18 mouse cellular contexts compared by ENCODE assay signal in genomic region chr10:20533811-20534210, GRCm38 (mm10).
DNase-seq lines count a peak whose midpoint lies in the region; ATAC-seq and TF ChIP-seq lines count a peak whose summit lies in the region.
"Had no signal": no experiment of that assay in that cellular context is flagged by ENCODE, and none has a peak within 500 bp of the region (broad histone marks: within the 10 kb centered on the region; RNA-seq: fewer than 3 reads in every experiment).

No protein-coding gene starts in this region.

- H3K9ac ChIP-seq in heart, embryonic 11.5 days (ENCODE audit: low read depth, low read length), result no peak overlapping the region
- no peak overlapping the region for H3K9ac ChIP-seq in kidney, postnatal 0 days (ENCODE audit: low read depth, low read length)
- H3K9ac ChIP-seq: forebrain, embryonic 12.5 days; limb, embryonic 12.5 days; liver, embryonic 15.5 days; midbrain, embryonic 12.5 days; neural tube, embryonic 15.5 days had no signal

- no peaks in the 10 kb centered on the region for H3K27me3 ChIP-seq in heart, embryonic 11.5 days (ENCODE audit: control insufficient read depth, insufficient read depth, low read length)
- no peaks in the 10 kb centered on the region for H3K27me3 ChIP-seq in kidney, postnatal 0 days (ENCODE audit: insufficient read depth, low read length)
- H3K27me3 ChIP-seq: forebrain, embryonic 12.5 days; limb, embryonic 12.5 days; liver, embryonic 15.5 days; midbrain, embryonic 12.5 days; neural tube, embryonic 15.5 days had no signal

- H3K4me3 ChIP-seq in heart, embryonic 11.5 days (ENCODE audit: low read depth, low read length), result no peak overlapping the region
- H3K4me3 ChIP-seq in kidney, postnatal 0 days (replicated peaks; ENCODE audit: low read depth, low read length), result no peak overlapping the region
- no peak overlapping the region for H3K4me3 ChIP-seq in brown adipose tissue, adult 24 weeks (ENCODE audit: insufficient read depth, low read depth, low read length)
- H3K4me3 ChIP-seq: forebrain, embryonic 12.5 days; hindbrain, embryonic 10.5 days; limb, embryonic 12.5 days; liver, embryonic 15.5 days; midbrain, embryonic 12.5 days; neural tube, embryonic 15.5 days had no signal

- TF ChIP-seq CTCF in kidney, postnatal 0 days (IDR thresholded peaks at IDR 0.05; ENCODE audit: low read depth), result no peak

- H3K4me1 ChIP-seq in heart, embryonic 11.5 days (ENCODE audit: control insufficient read depth, insufficient read depth, low read length), result peaks cover 9% of the 10 kb centered on the region; the same call in 1 of the 2 replicates
- H3K4me1 ChIP-seq in kidney, postnatal 0 days (replicated peaks; ENCODE audit: insufficient read depth, low read length), result peaks cover 2% of the 10 kb centered on the region; the same call in 1 of the 2 replicates
- peaks cover 6% of the 10 kb centered on the region; the same call in 1 of the 2 replicates for H3K4me1 ChIP-seq in brown adipose tissue, adult 24 weeks (ENCODE audit: control insufficient read depth, insufficient read depth, insufficient read length, low read length)
- H3K4me1 ChIP-seq: forebrain, embryonic 12.5 days; limb, embryonic 12.5 days; liver, embryonic 15.5 days had no signal

- no peaks in the 10 kb centered on the region for H3K9me3 ChIP-seq in heart, embryonic 11.5 days (replicated peaks; ENCODE audit: control insufficient read depth, low read length)
- no peaks in the 10 kb centered on the region for H3K9me3 ChIP-seq in kidney, postnatal 0 days (replicated peaks; ENCODE audit: low read length)
- H3K9me3 ChIP-seq: forebrain, embryonic 12.5 days; hindbrain, embryonic 10.5 days; limb, embryonic 12.5 days; liver, embryonic 15.5 days; midbrain, embryonic 12.5 days; neural tube, embryonic 15.5 days had no signal

- WGBS in heart, embryonic 11.5 days (ENCODE audit: insufficient replicate concordance), result 20% methylated on average over 5 of the region's 5 CpGs
- WGBS in kidney, postnatal 0 days, result 27% methylated on average over 5 of the region's 5 CpGs

- no peaks in the 10 kb centered on the region for H3K36me3 ChIP-seq in heart, embryonic 11.5 days (ENCODE audit: control insufficient read depth, insufficient read depth, low read length)
- H3K36me3 ChIP-seq in kidney, postnatal 0 days (ENCODE audit: insufficient read depth, low read length), result no peaks in the 10 kb centered on the region
- H3K36me3 ChIP-seq: forebrain, embryonic 12.5 days; hindbrain, embryonic 10.5 days; limb, embryonic 12.5 days; liver, embryonic 15.5 days; midbrain, embryonic 12.5 days; neural tube, embryonic 15.5 days had no signal

- H3K4me2 ChIP-seq in heart, embryonic 11.5 days, result no peak overlapping the region
- no peak overlapping the region for H3K4me2 ChIP-seq in kidney, postnatal 0 days (ENCODE audit: low read length)
- H3K4me2 ChIP-seq: forebrain, embryonic 12.5 days; limb, embryonic 12.5 days; liver, embryonic 15.5 days; midbrain, embryonic 12.5 days; neural tube, embryonic 15.5 days had no signal

- DNase-seq in heart, adult 8-10 months (ENCODE audit: low spot score), result peak; percentile 56
- DNase-seq in kidney, postnatal 0 days (ENCODE audit: low spot score), result peak; percentile 59
- no peak for DNase-seq in kidney, postnatal 4 days
- peak; percentile 8 for DNase-seq in 416B (ENCODE audit: low read depth)
- no peak for DNase-seq in thymus, postnatal 4 days
- DNase-seq in layer of hippocampus, postnatal 36 days, result no peak
- DNase-seq: cerebellum, adult 9-11 months; embryo, embryonic 11 days; right cerebral cortex, postnatal 25 days; thymus, postnatal 25 days had no signal

- H3K27ac ChIP-seq in heart, embryonic 11.5 days (ENCODE audit: low read depth, low read length), result no peak overlapping the region
- no peak overlapping the region for H3K27ac ChIP-seq in kidney, postnatal 0 days
- peak overlapping the region; percentile 62 for H3K27ac ChIP-seq in brown adipose tissue, adult 24 weeks (replicated peaks; ENCODE audit: low read depth, low read length)
- H3K27ac ChIP-seq: forebrain, embryonic 12.5 days; hindbrain, embryonic 10.5 days; limb, embryonic 12.5 days; liver, embryonic 15.5 days; midbrain, embryonic 12.5 days; neural tube, embryonic 15.5 days had no signal

- no peak for ATAC-seq in heart, embryonic 11.5 days (replicated peaks; ENCODE audit: insufficient number of reproducible peaks, low FRiP score, low TSS enrichment)
- ATAC-seq in kidney, postnatal 0 days (replicated peaks; ENCODE audit: low FRiP score, low read depth), result no peak

Comparison
In these comparisons a context has a peak if more than half of its experiments do, and no peak if none do; other contexts are left out.
1. DNase-seq: peak in heart, adult 8-10 months (single experiment), kidney, postnatal 0 days (single experiment) and 416B (single experiment); none in kidney, postnatal 4 days (0 of 2), thymus, postnatal 4 days (single experiment) and layer of hippocampus, postnatal 36 days (0 of 2).